Mouse (Mus musculus): ENCODE data around the gene Gpalpp1. TPM values are rescaled to one million over a fixed set of nuclear protein-coding genes. Genes with fewer than 3 reads are reported as not detected.

Gene Gpalpp1
- total and polyA plus RNA-seq, 3 experiments: 12.9 to 25.2 (median 20.2) TPM

GRCm38 (mm10) chr14:76149531-76150179 is 39.1 kb upstream of the Gpalpp1 start (continued):
- TF ChIP-seq POLR2AphosphoS2 (IDR thresholded peaks at IDR 0.05; ENCODE audit: low read depth, low read length) (no peak), ETS1 (conservative IDR thresholded peaks at IDR 0.05; ENCODE audit: low read depth, low read length) (no peak; the same call in 1 of the 2 replicates), RCOR1 (conservative IDR thresholded peaks at IDR 0.05; ENCODE audit: low read depth, low read length) (no peak), ZC3H11A (IDR thresholded peaks at IDR 0.05; ENCODE audit: low read depth, low read length) (no peak), PAX5 (IDR thresholded peaks at IDR 0.05; ENCODE audit: low read length) (no peak), MYC (IDR thresholded peaks at IDR 0.05; ENCODE audit: low read depth, low read length) (no peak), USF2 (conservative IDR thresholded peaks at IDR 0.05; ENCODE audit: low read depth, low read length) (no peak), POLR2A (IDR thresholded peaks at IDR 0.05; ENCODE audit: low read depth, low read length) (no peak), USF1 (IDR thresholded peaks at IDR 0.05; ENCODE audit: low read depth, low read length) (no peak), TCF12 (IDR thresholded peaks at IDR 0.05; ENCODE audit: low read depth, low read length) (peak; percentile 12; the same call in 1 of the 2 replicates)

- no peak overlapping the region for H3K9ac ChIP-seq (ENCODE audit: insufficient read depth, low read depth)
- H3K4me1 ChIP-seq (ENCODE audit: control insufficient read depth in 1 of 2, insufficient read depth in 2 of 2): peaks cover 16 to 51% of the 10 kb centered on the region in 2 experiments
- no peak overlapping the region; the same call in 1 of the 2 replicates for H3K27ac ChIP-seq (ENCODE audit: insufficient read depth, low read depth)
- H3K79me2 ChIP-seq (replicated peaks; ENCODE audit: control insufficient read depth, extremely low read depth, insufficient read depth, poor library complexity, severe bottlenecking): no peaks in the 10 kb centered on the region
- H3K27me3 ChIP-seq (replicated peaks): no peaks in the 10 kb centered on the region
- H3K9me3 ChIP-seq (replicated peaks; ENCODE audit: low read length): no peaks in the 10 kb centered on the region
- DNase-seq (ENCODE audit: extremely low read depth): peak; percentile 74
- peaks cover 0 to 2% of the 10 kb centered on the region in 2 experiments for H3K36me3 ChIP-seq (replicated peaks in 1 of 2; ENCODE audit: control insufficient read depth in 1 of 2, insufficient read depth in 1 of 2, low read length in 1 of 2)
- dilution Hi-C loops (cut with MboI; ENCODE audit: extremely low pct_ligation_motif_present, extremely low pct_unique_long_range_greater_than_20kb, low sequenced_read_pairs): no loop called here
- H3K4me2 ChIP-seq (ENCODE audit: insufficient read depth, low read depth, poor library complexity, severe bottlenecking): peak overlapping the region; percentile 35
- in situ Hi-C loops (cut with MboI; ENCODE audit: low pct_ligation_motif_present, low pct_unique_long_range_greater_than_20kb, low sequenced_read_pairs): no loop called here
- peak overlapping the region in 1 of 3 experiments; percentile 1 for H3K4me3 ChIP-seq (replicated peaks in 1 of 3; ENCODE audit: low read depth in 2 of 3, low read length in 2 of 3, poor library complexity in 1 of 3)
- TF ChIP-seq MXI1 (IDR thresholded peaks at IDR 0.05; ENCODE audit: low read depth, low read length) (no peak), JUN (IDR thresholded peaks at IDR 0.05; ENCODE audit: insufficient read depth, low read depth, low read length) (peak; percentile 22; the same call in 1 of the 2 replicates), BHLHE40 (IDR thresholded peaks at IDR 0.05; ENCODE audit: low read depth, low read length) (peak; percentile 60), SMC3 (IDR thresholded peaks at IDR 0.05; ENCODE audit: low read depth, low read length) (no peak), IRF4 (IDR thresholded peaks at IDR 0.05; ENCODE audit: low read depth, low read length) (peak; percentile 77), ETS1 (conservative IDR thresholded peaks at IDR 0.05; ENCODE audit: low read depth, low read length) (0 out of 2 replicates have a peak, but pooled peaks have one; percentile 49), TCF12 (IDR thresholded peaks at IDR 0.05; ENCODE audit: low read depth, low read length) (no peak), CHD2 (IDR thresholded peaks at IDR 0.05; ENCODE audit: low read length) (no peak), NELFE (IDR thresholded peaks at IDR 0.05; ENCODE audit: low read depth, low read length) (no peak), GABPA (IDR thresholded peaks at IDR 0.05; ENCODE audit: insufficient replicate concordance, low read depth, low read length) (no peak), UBTF (IDR thresholded peaks at IDR 0.05; ENCODE audit: low read depth, low read length) (no peak), KAT2A (IDR thresholded peaks at IDR 0.05; ENCODE audit: insufficient replicate concordance, low read length) (no peak), MAX (IDR thresholded peaks at IDR 0.05; ENCODE audit: low read length) (no peak), NRF1 (IDR thresholded peaks at IDR 0.05; ENCODE audit: low read depth, low read length) (no peak), ELF1 (IDR thresholded peaks at IDR 0.05; ENCODE audit: low read depth, low read length) (no peak), PAX5 (IDR thresholded peaks at IDR 0.05; ENCODE audit: low read length) (no peak), CHD1 (IDR thresholded peaks at IDR 0.05; ENCODE audit: low read depth, low read length) (no peak), ZNF384 (IDR thresholded peaks at IDR 0.05; ENCODE audit: low read depth, low read length) (no peak), POLR2A (IDR thresholded peaks at IDR 0.05; ENCODE audit: low read depth, low read length) (no peak), E2F4 (IDR thresholded peaks at IDR 0.05; ENCODE audit: insufficient replicate concordance, low read depth, low read length) (no peak), RAD21 (IDR thresholded peaks at IDR 0.05; ENCODE audit: low read depth, low read length) (no peak), HCFC1 (IDR thresholded peaks at IDR 0.05; ENCODE audit: low read depth, low read length) (no peak), RCOR1 (conservative IDR thresholded peaks at IDR 0.05; ENCODE audit: low read depth, low read length) (no peak), ZC3H11A (IDR thresholded peaks at IDR 0.05; ENCODE audit: low read depth, low read length) (no peak), MAZ (IDR thresholded peaks at IDR 0.05; ENCODE audit: low read depth, low read length) (no peak), SIN3A (IDR thresholded peaks at IDR 0.05; ENCODE audit: low read length) (no peak), EP300 (IDR thresholded peaks at IDR 0.05; ENCODE audit: low read length) (peak; percentile 49; the same call in 1 of the 2 replicates), MYC (IDR thresholded peaks at IDR 0.05; ENCODE audit: low read depth, low read length) (no peak), MAFK (IDR thresholded peaks at IDR 0.05; ENCODE audit: insufficient replicate concordance, low read length) (no peak), MEF2A (IDR thresholded peaks at IDR 0.05; ENCODE audit: borderline replicate concordance, low read depth, low read length) (peak; percentile 57; the same call in 1 of the 2 replicates), JUND (conservative IDR thresholded peaks at IDR 0.05; ENCODE audit: low read depth, low read length) (no peak), ZMIZ1 (IDR thresholded peaks at IDR 0.05; ENCODE audit: low read depth, low read length) (no peak)
Observed at GRCm38 (mm10) chr14:76148294-76148693, 37.7 kb upstream of the Gpalpp1 start.
